Mouse (Mus musculus): ENCODE data around the gene Olfr1371. TPM values are rescaled to one million over a fixed set of nuclear protein-coding genes. Genes with fewer than 3 reads are reported as not detected.

Gene Olfr1371
- total RNA-seq (2017): not detected in 3 replicates

GRCm38 (mm10) chr11:52213887-52214286 is at the start of gene Olfr1371:
Gene Olfr1371, minus strand, starts transcription at chr11:52213987.
- no peak for ATAC-seq (replicated peaks; ENCODE audit: insufficient number of reproducible peaks, low FRiP score, low TSS enrichment, poor library complexity, severe bottlenecking)

DNA sequence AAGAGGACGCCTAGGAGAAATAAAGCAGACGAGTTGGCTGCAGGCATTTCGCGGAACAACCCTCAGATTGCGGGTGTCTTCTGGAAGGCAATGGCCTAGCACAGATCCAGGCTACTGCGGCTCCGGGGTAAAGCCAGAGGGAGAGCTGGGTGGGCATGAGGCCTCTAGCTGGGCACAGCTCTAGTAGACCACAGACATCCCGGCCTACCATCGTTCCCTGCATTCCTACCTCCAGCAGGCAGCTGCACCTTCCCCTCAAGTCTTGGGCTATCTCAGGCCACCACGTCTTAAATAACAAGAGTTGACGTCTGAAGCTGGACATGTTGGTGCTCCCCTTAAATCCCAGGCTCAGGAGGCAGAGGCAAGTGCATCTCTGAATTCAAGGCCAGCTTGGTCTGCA is 48.6 kb upstream of the Olfr1371 start:
- no peak for ATAC-seq (replicated peaks; ENCODE audit: insufficient number of reproducible peaks, low FRiP score, low TSS enrichment, poor library complexity, severe bottlenecking)

GRCm38 (mm10) chr11:52261937-52262336 is 48.1 kb upstream of the Olfr1371 start:
- no peak for ATAC-seq (replicated peaks; ENCODE audit: insufficient number of reproducible peaks, low FRiP score, low TSS enrichment, poor library complexity, severe bottlenecking)

GRCm38 (mm10) chr11:52260878-52261277 is 47.1 kb upstream of the Olfr1371 start:
- no peak for ATAC-seq (replicated peaks; ENCODE audit: insufficient number of reproducible peaks, low FRiP score, low TSS enrichment, poor library complexity, severe bottlenecking)

DNA sequence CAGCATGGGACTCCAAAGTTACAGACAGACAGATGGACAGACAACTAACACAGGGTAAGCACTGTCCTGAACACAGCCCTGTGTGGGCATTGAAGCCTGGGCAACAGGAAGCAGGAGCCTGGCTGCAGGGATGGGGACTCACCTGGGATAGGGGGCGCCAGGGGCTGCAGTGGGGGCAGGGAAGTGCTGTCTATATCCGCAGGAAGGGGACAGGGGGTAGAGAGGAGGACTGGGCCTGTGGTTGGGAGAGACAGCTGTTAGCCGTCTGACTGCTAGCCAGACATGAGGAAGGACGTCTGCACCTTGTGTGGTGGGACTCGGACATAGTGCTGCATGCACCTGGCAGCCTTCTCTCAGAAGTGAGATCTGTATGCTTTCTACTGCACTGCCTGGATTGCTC is 44.9 kb upstream of the Olfr1371 start:
- ATAC-seq (replicated peaks; ENCODE audit: insufficient number of reproducible peaks, low FRiP score, low TSS enrichment, poor library complexity, severe bottlenecking): no peak

GRCm38 (mm10) chr11:52257376-52257775 is 43.6 kb upstream of the Olfr1371 start:
- no peak for ATAC-seq (replicated peaks; ENCODE audit: insufficient number of reproducible peaks, low FRiP score, low TSS enrichment, poor library complexity, severe bottlenecking)

GRCm38 (mm10) chr11:52255077-52255476 is 41.3 kb upstream of the Olfr1371 start:
- ATAC-seq (replicated peaks; ENCODE audit: insufficient number of reproducible peaks, low FRiP score, low TSS enrichment, poor library complexity, severe bottlenecking): no peak

DNA sequence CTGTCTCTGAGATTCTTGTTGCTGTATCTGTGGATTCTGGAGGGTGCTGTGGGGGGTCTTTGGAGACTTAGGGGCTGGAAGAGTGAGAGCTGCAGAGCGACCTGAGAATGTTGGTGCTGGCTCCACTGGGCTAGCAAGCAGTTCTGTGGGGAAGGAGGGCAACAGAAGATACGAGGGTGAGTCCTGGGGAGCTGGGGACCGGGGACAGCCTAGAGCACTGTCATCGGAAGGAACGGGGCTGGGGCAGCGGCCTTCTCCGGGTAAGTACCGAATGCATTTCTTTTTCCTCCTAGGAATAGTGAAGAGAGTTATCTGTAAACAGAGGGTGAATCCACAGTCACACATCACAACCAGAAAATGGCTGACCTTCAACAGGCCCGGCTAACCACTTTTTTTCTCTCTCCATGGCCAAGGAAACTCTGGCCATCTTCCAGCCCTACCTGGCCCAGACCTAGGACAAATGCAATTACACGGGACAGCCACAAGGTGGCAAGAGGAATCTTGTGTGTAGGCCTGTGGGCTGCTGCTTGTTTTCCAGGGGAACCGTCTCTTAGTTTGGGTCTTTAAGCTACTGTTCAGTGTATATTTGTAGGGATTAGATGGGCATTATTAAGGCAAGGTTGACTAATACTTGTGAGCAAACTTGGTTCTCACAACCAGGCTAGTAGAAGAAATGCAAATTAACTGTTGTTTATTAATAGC is 40.0 kb upstream of the Olfr1371 start:
- ATAC-seq (replicated peaks; ENCODE audit: insufficient number of reproducible peaks, low FRiP score, low TSS enrichment, poor library complexity, severe bottlenecking): peak; percentile 66

DNA sequence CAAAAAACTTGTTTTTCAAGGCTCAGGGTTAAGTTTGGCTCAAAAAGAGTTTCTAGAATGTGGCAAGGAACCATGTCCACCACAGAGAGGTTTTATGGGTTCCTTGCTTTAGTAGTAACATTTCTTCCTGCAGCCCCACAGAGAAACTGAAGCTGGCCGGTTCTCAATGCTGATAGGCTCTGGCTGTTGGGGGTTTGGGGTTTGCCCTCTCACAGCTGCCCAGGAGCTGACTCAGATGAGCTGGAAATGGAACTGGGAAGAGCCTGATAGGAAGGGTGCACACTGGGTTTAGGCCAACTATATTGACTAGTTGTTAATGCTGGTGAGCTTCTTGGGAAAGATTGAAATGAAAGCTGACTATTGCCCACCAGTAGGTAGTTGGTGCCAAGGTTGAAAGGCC is 38.9 kb upstream of the Olfr1371 start:
- no peak for ATAC-seq (replicated peaks; ENCODE audit: insufficient number of reproducible peaks, low FRiP score, low TSS enrichment, poor library complexity, severe bottlenecking)

DNA sequence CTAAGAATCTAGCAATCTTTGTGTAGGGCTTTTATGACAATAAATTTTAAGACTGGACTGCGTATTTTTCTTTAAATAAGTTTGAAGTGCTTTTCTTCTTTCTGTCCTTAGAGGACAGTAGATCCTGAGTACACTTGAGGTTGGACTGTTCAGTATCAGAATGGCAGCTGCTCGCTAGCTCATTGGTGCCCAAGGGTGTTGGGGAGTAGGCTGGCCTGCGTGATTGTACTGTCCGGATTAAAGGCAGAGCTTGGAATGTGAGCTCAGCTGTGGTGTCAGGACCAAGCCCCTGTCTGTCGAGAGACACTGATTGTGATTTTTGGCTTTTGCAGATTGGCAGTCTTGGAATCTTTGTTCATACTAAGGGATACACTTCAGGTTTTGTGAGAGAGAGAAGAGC is 38.0 kb upstream of the Olfr1371 start:
- no peak for ATAC-seq (replicated peaks; ENCODE audit: insufficient number of reproducible peaks, low FRiP score, low TSS enrichment, poor library complexity, severe bottlenecking)

GRCm38 (mm10) chr11:52249452-52249851 is 35.7 kb upstream of the Olfr1371 start:
- ATAC-seq (replicated peaks; ENCODE audit: insufficient number of reproducible peaks, low FRiP score, low TSS enrichment, poor library complexity, severe bottlenecking): no peak

GRCm38 (mm10) chr11:52240898-52241542 is 27.2 kb upstream of the Olfr1371 start:
- ATAC-seq (replicated peaks; ENCODE audit: insufficient number of reproducible peaks, low FRiP score, low TSS enrichment, poor library complexity, severe bottlenecking): no peak

- ATAC-seq (replicated peaks; ENCODE audit: insufficient number of reproducible peaks, low FRiP score, low TSS enrichment, poor library complexity, severe bottlenecking): no peak
Observed at GRCm38 (mm10) chr11:52234509-52234908, 20.7 kb upstream of the Olfr1371 start.

DNA sequence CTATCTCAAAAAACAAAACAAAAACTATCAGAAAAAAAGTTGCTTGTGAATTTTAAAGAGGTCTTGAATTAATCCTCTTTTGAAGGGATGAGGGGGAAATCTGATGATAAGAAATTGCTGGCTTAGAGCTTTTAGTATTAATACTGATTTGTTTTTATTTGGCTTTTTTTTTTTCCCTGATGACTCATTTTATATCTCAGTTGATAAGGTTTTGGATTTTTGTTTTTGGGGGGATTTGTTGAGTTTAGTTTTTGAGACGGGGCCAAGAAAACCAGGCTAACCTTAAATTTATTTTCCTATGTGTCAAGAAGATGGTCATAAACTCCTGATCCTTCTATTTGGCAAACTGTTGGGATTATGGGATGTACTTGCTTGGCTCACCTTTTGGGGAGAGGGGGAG is 20.1 kb upstream of the Olfr1371 start:
- ATAC-seq (replicated peaks; ENCODE audit: insufficient number of reproducible peaks, low FRiP score, low TSS enrichment, poor library complexity, severe bottlenecking): no peak

- no peak for ATAC-seq (replicated peaks; ENCODE audit: insufficient number of reproducible peaks, low FRiP score, low TSS enrichment, poor library complexity, severe bottlenecking)
Observed at GRCm38 (mm10) chr11:52233043-52233653, 19.4 kb upstream of the Olfr1371 start.

DNA sequence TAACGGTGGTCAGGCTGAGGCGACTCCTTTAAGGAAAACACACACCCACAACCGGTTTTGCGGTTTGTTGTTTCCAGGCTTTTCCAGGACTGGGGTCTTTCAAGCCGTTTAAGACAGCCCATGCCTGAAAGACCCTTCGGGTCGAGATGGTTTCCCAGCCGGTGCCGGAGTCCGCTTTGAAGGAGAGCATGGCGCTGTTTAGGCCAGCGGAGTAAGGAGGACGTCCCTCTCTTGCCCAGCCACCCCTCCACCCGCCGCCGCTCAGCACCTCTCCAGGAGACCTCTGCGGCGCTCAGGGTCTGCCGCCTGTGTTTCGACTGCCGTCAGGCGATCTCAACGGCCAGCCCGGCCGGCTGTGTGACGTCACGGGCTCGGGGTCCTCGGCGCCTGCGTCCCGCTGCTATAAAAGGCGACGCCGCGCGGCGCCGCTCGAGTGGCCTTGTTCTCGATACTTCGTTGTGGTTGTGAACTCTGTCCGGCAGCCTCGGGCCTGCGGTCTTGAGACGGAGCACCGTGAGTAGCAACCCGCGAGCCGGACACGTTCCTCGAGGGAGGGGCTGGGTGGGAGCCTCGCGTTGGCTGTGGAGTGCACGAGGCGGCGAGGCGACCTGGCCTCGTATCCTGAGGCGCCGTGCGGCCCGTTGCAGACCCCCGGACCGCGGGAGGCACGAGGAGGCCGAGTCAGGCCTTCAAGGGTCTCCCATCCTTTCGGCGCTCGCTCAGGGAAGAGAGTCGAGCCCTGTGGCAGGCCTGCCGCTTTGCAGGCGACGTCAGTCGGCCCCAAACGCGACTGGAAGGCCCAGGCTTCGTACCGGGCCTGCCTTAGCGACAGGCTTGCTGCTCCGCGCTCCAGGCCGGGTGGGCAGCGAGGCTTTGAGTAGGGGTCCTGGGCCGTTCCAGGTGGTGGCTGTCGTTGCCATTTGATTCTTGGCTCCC is 18.1 kb upstream of the Olfr1371 start, which contains the start of gene Skp1a:
Gene Skp1a, plus strand, starts transcription at position 390 of the 936 bp plus-strand sequence.
- peak; percentile 81 for ATAC-seq (replicated peaks; ENCODE audit: insufficient number of reproducible peaks, low FRiP score, low TSS enrichment, poor library complexity, severe bottlenecking)

DNA sequence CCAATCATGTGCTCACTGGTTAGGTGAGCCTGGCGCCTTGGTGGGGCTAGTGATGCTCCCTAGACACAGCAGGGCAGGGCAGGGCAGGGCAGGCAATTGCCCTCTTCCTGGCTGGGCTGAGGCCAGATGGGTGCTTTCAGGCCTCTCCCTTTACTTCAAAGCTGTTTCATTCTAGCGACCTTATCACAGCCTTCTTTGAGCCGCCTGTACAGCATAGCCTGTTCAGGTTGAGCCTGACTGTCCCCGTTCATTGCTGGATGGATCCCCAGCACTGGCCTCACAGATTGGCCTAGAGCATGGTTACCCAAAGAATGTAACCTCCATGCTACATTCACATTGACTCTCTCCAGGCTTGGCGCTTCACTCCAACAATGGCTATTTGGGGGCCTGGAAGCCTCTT is 16.9 kb upstream of the Olfr1371 start:
- no peak for ATAC-seq (replicated peaks; ENCODE audit: insufficient number of reproducible peaks, low FRiP score, low TSS enrichment, poor library complexity, severe bottlenecking)

GRCm38 (mm10) chr11:52228722-52229448 is 15.1 kb upstream of the Olfr1371 start:
- no peak for ATAC-seq (replicated peaks; ENCODE audit: insufficient number of reproducible peaks, low FRiP score, low TSS enrichment, poor library complexity, severe bottlenecking)

Data from monocyte, adult 5-6 weeks (primary cell).